Mouse (Mus musculus) midbrain, embryonic 15.5 days (tissue): ENCODE measurements at regions not wholly inside any gene's neighbourhood (a gene's known extent, or its start where the extent isn't known, plus 50 kb on each side); places are given as distances from the start of the nearest gene placed in this dataset.

Source experiments
- ATAC-seq: fragments of 200-750 bp; cut with Nextera tagmentation; replicated peaks from 2 replicates; pipeline ENCODE4 v1.8.0; 2017; ENCODE audit warnings: moderate TSS enrichment
- H3K27ac ChIP-seq: fragments of 300-500 bp; sonication (generic); 2 replicates; pipeline ENCODE4 v1.5.1; 2015; ENCODE audit warnings: mild to moderate bottlenecking, inconsistent platforms
- H3K27me3 ChIP-seq: fragments of 300-500 bp; sonication (generic); replicated peaks from 2 replicates; pipeline ENCODE4 v1.6.1; 2015; ENCODE audit warnings: inconsistent platforms
- H3K36me3 ChIP-seq: fragments of 300-500 bp; sonication (generic); replicated peaks from 2 replicates; pipeline ENCODE4 v1.6.1; 2015; ENCODE audit warnings: inconsistent platforms
- H3K4me1 ChIP-seq: fragments of 300-500 bp; sonication (generic); 2 replicates; pipeline ENCODE4 v1.6.1; 2015; ENCODE audit warnings: inconsistent platforms
- H3K4me2 ChIP-seq: fragments of 300-500 bp; sonication (generic); 2 replicates; pipeline ENCODE4 v1.6.1; 2015; ENCODE audit warnings: inconsistent platforms, mild to moderate bottlenecking, moderate library complexity
- H3K4me3 ChIP-seq: fragments of 300-500 bp; sonication (generic); 2 replicates; pipeline ENCODE4 v1.5.1; 2015; ENCODE audit warnings: mild to moderate bottlenecking, inconsistent platforms
- H3K9ac ChIP-seq: fragments of 300-500 bp; sonication (generic); 2 replicates; pipeline ENCODE4 v1.6.1; 2015; ENCODE audit warnings: mild to moderate bottlenecking, inconsistent platforms
- H3K9me3 ChIP-seq: fragments of 300-500 bp; sonication (generic); 2 replicates; pipeline ENCODE4 v1.6.1; 2016; ENCODE audit warnings: inconsistent platforms
- WGBS: fragments of 180-500 bp; shearing (Covaris S2); methylation state at CpG from one replicate; pipeline ENCODE4 v1.1.7; 2015; ENCODE audit warnings: mixed read lengths; 5-methylcytosine and 5-hydroxymethylcytosine counted together

GRCm38 (mm10) chr3:33440905-33441304, 297.9 kb upstream of the Pex5l start:
- WGBS = 53% methylated on average over 2 of the region's 2 CpGs
- Histone ChIP-seq H3K27me3 (no peaks in the 10 kb centered on the region), H3K27ac (no peak overlapping the region), H3K4me3 (no peak overlapping the region), H3K4me1 (no peaks in the 10 kb centered on the region), H3K9me3 (no peaks in the 10 kb centered on the region), H3K4me2 (no peak overlapping the region), H3K36me3 (no peaks in the 10 kb centered on the region), H3K9ac (no peak overlapping the region)
- ATAC-seq = peak; percentile 67; the same call in 1 of the 2 replicates

GRCm38 (mm10) chr3:33440500-33440899, 297.5 kb upstream of the Pex5l start:
- Histone ChIP-seq H3K4me1 (no peaks in the 10 kb centered on the region), H3K36me3 (no peaks in the 10 kb centered on the region), H3K4me3 (no peak overlapping the region), H3K9ac (no peak overlapping the region), H3K27me3 (no peaks in the 10 kb centered on the region), H3K4me2 (no peak overlapping the region), H3K9me3 (no peaks in the 10 kb centered on the region), H3K27ac (no peak overlapping the region)
- ATAC-seq = peak; percentile 91

GRCm38 (mm10) chr3:33416922-33417321, 273.9 kb upstream of the Pex5l start:
- peak; percentile 82; the same call in 1 of the 2 replicates for ATAC-seq
- H3K4me1 ChIP-seq = no peaks in the 10 kb centered on the region

GRCm38 (mm10) chr3:33416321-33416720, 273.3 kb upstream of the Pex5l start:
- Histone ChIP-seq H3K27ac (no peak overlapping the region), H3K4me2 (no peak overlapping the region), H3K36me3 (no peaks in the 10 kb centered on the region), H3K4me1 (no peaks in the 10 kb centered on the region), H3K9ac (no peak overlapping the region), H3K4me3 (no peak overlapping the region), H3K27me3 (no peaks in the 10 kb centered on the region), H3K9me3 (no peaks in the 10 kb centered on the region)
- 89% methylated on average over 1 of the region's 1 CpGs for WGBS
- no peak for ATAC-seq

More at GRCm38 (mm10) chr3:33416922-33417321, 273.9 kb upstream of the Pex5l start:
- 42% methylated on average over 3 of the region's 3 CpGs for WGBS
- H3K27ac ChIP-seq = no peak overlapping the region
- H3K9me3 ChIP-seq = no peaks in the 10 kb centered on the region
- no peak overlapping the region for H3K9ac ChIP-seq
- no peaks in the 10 kb centered on the region for H3K36me3 ChIP-seq
- H3K27me3 ChIP-seq = no peaks in the 10 kb centered on the region
- no peak overlapping the region for H3K4me2 ChIP-seq
- no peak overlapping the region for H3K4me3 ChIP-seq

GRCm38 (mm10) chr3:33401904-33402303, 258.9 kb upstream of the Pex5l start:
- ATAC-seq = no peak
- no peak overlapping the region for H3K9ac ChIP-seq
- 76% methylated on average over 2 of the region's 2 CpGs for WGBS

GRCm38 (mm10) chr3:33399321-33399720, 256.3 kb upstream of the Pex5l start:
- Histone ChIP-seq H3K9me3 (no peaks in the 10 kb centered on the region), H3K4me2 (no peak overlapping the region), H3K36me3 (no peaks in the 10 kb centered on the region), H3K4me1 (no peaks in the 10 kb centered on the region), H3K4me3 (no peak overlapping the region), H3K27me3 (no peaks in the 10 kb centered on the region), H3K27ac (no peak overlapping the region), H3K9ac (no peak overlapping the region)
- 81% methylated on average over 8 of the region's 8 CpGs for WGBS
- ATAC-seq = no peak

More at GRCm38 (mm10) chr3:33401904-33402303, 258.9 kb upstream of the Pex5l start:
- Histone ChIP-seq H3K4me3 (no peak overlapping the region), H3K9me3 (no peaks in the 10 kb centered on the region), H3K27ac (no peak overlapping the region), H3K27me3 (no peaks in the 10 kb centered on the region), H3K4me2 (no peak overlapping the region), H3K4me1 (no peaks in the 10 kb centered on the region), H3K36me3 (no peaks in the 10 kb centered on the region)

- Histone ChIP-seq H3K27ac (no peak overlapping the region), H3K9me3 (no peaks in the 10 kb centered on the region), H3K36me3 (no peaks in the 10 kb centered on the region), H3K27me3 (no peaks in the 10 kb centered on the region), H3K4me2 (no peak overlapping the region), H3K4me1 (no peaks in the 10 kb centered on the region), H3K9ac (no peak overlapping the region), H3K4me3 (no peak overlapping the region)
- ATAC-seq = no peak
- 73% methylated on average over 2 of the region's 2 CpGs for WGBS
Measured at GRCm38 (mm10) chr3:33398326-33398725, 255.3 kb upstream of the Pex5l start.

GRCm38 (mm10) chr3:33397217-33397616, 254.2 kb upstream of the Pex5l start:
- WGBS = 65% methylated on average over 6 of the region's 6 CpGs
- no peaks in the 10 kb centered on the region for H3K27me3 ChIP-seq
- H3K27ac ChIP-seq = no peak overlapping the region
- ATAC-seq = no peak
- H3K4me2 ChIP-seq = no peak overlapping the region
- no peaks in the 10 kb centered on the region for H3K36me3 ChIP-seq
- H3K9me3 ChIP-seq = no peaks in the 10 kb centered on the region
- no peaks in the 10 kb centered on the region for H3K4me1 ChIP-seq
- H3K9ac ChIP-seq = no peak overlapping the region
- H3K4me3 ChIP-seq = no peak overlapping the region

- no peak overlapping the region for H3K27ac ChIP-seq
- no peaks in the 10 kb centered on the region for H3K27me3 ChIP-seq
- no peak overlapping the region for H3K9ac ChIP-seq
- no peak overlapping the region for H3K4me2 ChIP-seq
- H3K4me1 ChIP-seq = no peaks in the 10 kb centered on the region
- no peak for ATAC-seq
- H3K9me3 ChIP-seq = no peaks in the 10 kb centered on the region
- H3K36me3 ChIP-seq = no peaks in the 10 kb centered on the region
- no peak overlapping the region for H3K4me3 ChIP-seq
- WGBS = 73% methylated on average over 1 of the region's 1 CpGs
Measured at GRCm38 (mm10) chr3:33392541-33392822, 249.4 kb upstream of the Pex5l start.

- Histone ChIP-seq H3K27me3 (no peaks in the 10 kb centered on the region), H3K27ac (no peak overlapping the region), H3K9ac (no peak overlapping the region), H3K4me2 (no peak overlapping the region), H3K36me3 (no peaks in the 10 kb centered on the region), H3K4me1 (no peaks in the 10 kb centered on the region), H3K9me3 (no peaks in the 10 kb centered on the region), H3K4me3 (no peak overlapping the region)
- ATAC-seq = peak; percentile 42; the same call in 1 of the 2 replicates
- WGBS = 94% methylated on average over 4 of the region's 4 CpGs
Measured at GRCm38 (mm10) chr3:33391765-33392540, 248.9 kb upstream of the Pex5l start.

- no peaks in the 10 kb centered on the region for H3K9me3 ChIP-seq
- no peak overlapping the region for H3K9ac ChIP-seq
- no peaks in the 10 kb centered on the region for H3K27me3 ChIP-seq
- 63% methylated on average over 1 of the region's 1 CpGs for WGBS
- H3K4me1 ChIP-seq = no peaks in the 10 kb centered on the region
- no peak overlapping the region for H3K4me3 ChIP-seq
- ATAC-seq = no peak
- no peak overlapping the region for H3K4me2 ChIP-seq
- H3K36me3 ChIP-seq = no peaks in the 10 kb centered on the region
- no peak overlapping the region for H3K27ac ChIP-seq
Measured at GRCm38 (mm10) chr3:33388171-33388570, 245.1 kb upstream of the Pex5l start.

- no peak for ATAC-seq
- H3K27ac ChIP-seq = no peak overlapping the region
Measured at GRCm38 (mm10) chr3:33383622-33384021, 240.6 kb upstream of the Pex5l start.

GRCm38 (mm10) chr3:33379604-33380003, 236.6 kb upstream of the Pex5l start:
- H3K27ac ChIP-seq = no peak overlapping the region
- no peaks in the 10 kb centered on the region for H3K27me3 ChIP-seq
- ATAC-seq = no peak
- H3K4me3 ChIP-seq = no peak overlapping the region
- 92% methylated on average over 2 of the region's 2 CpGs for WGBS
- H3K36me3 ChIP-seq = no peaks in the 10 kb centered on the region
- no peaks in the 10 kb centered on the region for H3K4me1 ChIP-seq
- H3K4me2 ChIP-seq = no peak overlapping the region
- no peak overlapping the region for H3K9ac ChIP-seq
- no peaks in the 10 kb centered on the region for H3K9me3 ChIP-seq

More at GRCm38 (mm10) chr3:33383622-33384021, 240.6 kb upstream of the Pex5l start:
- Histone ChIP-seq H3K27me3 (no peaks in the 10 kb centered on the region), H3K4me2 (no peak overlapping the region), H3K4me1 (no peaks in the 10 kb centered on the region), H3K9ac (no peak overlapping the region), H3K4me3 (no peak overlapping the region), H3K36me3 (no peaks in the 10 kb centered on the region), H3K9me3 (no peaks in the 10 kb centered on the region)
- 96% methylated on average over 1 of the region's 1 CpGs for WGBS
